Mouse (Mus musculus) stomach, embryonic 14.5 days (tissue): Measurements from ENCODE around the gene Clspn. TPM values are rescaled to one million over a fixed set of nuclear protein-coding genes. Genes with fewer than 3 reads are reported as not detected.
A peak's percentile ranks its signal among the peaks of the same experiment; 100 is the strongest.

Source experiments
- ATAC-seq: fragments of 200-750 bp; cut with Nextera tagmentation; 2 replicates; pipeline ENCODE4 v1.8.0; 2017; ENCODE audit warnings: low read depth, moderate TSS enrichment; ENCODE audit not compliant: insufficient number of reproducible peaks, insufficient read depth, low FRiP score
- H3K27ac ChIP-seq: fragments of 300-500 bp; sonication (generic); 2 replicates; pipeline ENCODE4 v1.5.1; 2014; ENCODE audit warnings: mild to moderate bottlenecking, low read length, moderate library complexity, mixed read lengths
- H3K27me3 ChIP-seq: fragments of 300-500 bp; sonication (generic); 2 replicates; pipeline ENCODE4 v1.6.1; 2014; ENCODE audit warnings: low read length, control low read depth, mixed read lengths; ENCODE audit not compliant: control insufficient read depth, insufficient read depth
- H3K36me3 ChIP-seq: fragments of 300-500 bp; sonication (generic); 2 replicates; pipeline ENCODE4 v1.6.1; 2014; ENCODE audit warnings: mild to moderate bottlenecking, control low read depth, low read length, moderate library complexity, mixed read lengths; ENCODE audit not compliant: control insufficient read depth, insufficient read depth
- H3K4me1 ChIP-seq: fragments of 300-500 bp; sonication (generic); 2 replicates; pipeline ENCODE4 v1.6.1; 2014; ENCODE audit warnings: low read length, control low read depth, mixed read lengths; ENCODE audit not compliant: control insufficient read depth, insufficient read depth
- H3K4me2 ChIP-seq: fragments of 300-500 bp; sonication (generic); replicated peaks from 2 replicates; pipeline ENCODE4 v1.6.1; 2014; ENCODE audit warnings: low read depth, low read length, control low read depth
- H3K4me3 ChIP-seq: fragments of 300-500 bp; sonication (generic); 2 replicates; pipeline ENCODE4 v1.5.1; 2014; ENCODE audit warnings: low read depth, low read length, control low read depth
- H3K9ac ChIP-seq: fragments of 300-500 bp; sonication (generic); replicated peaks from 2 replicates; pipeline ENCODE4 v1.6.1; 2014; ENCODE audit warnings: low read depth, mild to moderate bottlenecking, control low read depth, low read length, moderate library complexity, mixed read lengths
- H3K9me3 ChIP-seq: fragments of 300-500 bp; sonication (generic); 2 replicates; pipeline ENCODE4 v1.6.1; 2016; ENCODE audit warnings: low read depth, low read length, control low read depth; ENCODE audit not compliant: control insufficient read depth
- WGBS: fragments of 180-500 bp; shearing (Covaris S2); extraction: QIAGEN DNeasy Blood & Tissue Kit; methylation state at CpG from one replicate; pipeline ENCODE4 v1.1.7; 2014; 5-methylcytosine and 5-hydroxymethylcytosine counted together
- polyA plus RNA-seq: library from polyadenylated mRNA; unstranded; fragments of >200 nt; fragmentation: Nextera tagmentation; extraction: Ambion mirVana; gene quantifications from 2 replicates; pipeline ENCODE4 v1.2.1, GENCODE M21; 2014

Gene Clspn
- 41.2 and 49.4 TPM in 2 replicates for polyA plus RNA-seq

GRCm38 (mm10) chr4:126556809-126557711 lies at the start of gene Clspn:
TSS of gene Clspn (plus strand) at chr4:126556935.
- Histone ChIP-seq H3K27me3 (no peaks in the 10 kb centered on the region), H3K9me3 (no peaks in the 10 kb centered on the region), H3K4me3 (peak within 1 kb of the TSS; percentile 64), H3K36me3 (peaks cover 16% of the 10 kb centered on the region), H3K4me2 (peak within 1 kb of the TSS; percentile 48), H3K27ac (peak within 1 kb of the TSS; percentile 52; the same call in 1 of the 2 replicates), H3K9ac (peak within 1 kb of the TSS; percentile 75), H3K4me1 (0 out of 2 replicates have a peak, but pooled peaks cover 3% of the 10 kb centered on the region)
- ATAC-seq = peak; percentile 96
- WGBS = under 1% methylated on average over 54 of the region's 54 CpGs

- Histone ChIP-seq H3K4me2 (no peak overlapping the region), H3K9ac (no peak overlapping the region), H3K4me1 (no peaks in the 10 kb centered on the region), H3K9me3 (no peaks in the 10 kb centered on the region), H3K36me3 (no peaks in the 10 kb centered on the region; the same call in 1 of the 2 replicates), H3K27ac (0 out of 2 replicates have a peak overlapping the region, but pooled peaks have one; percentile 33), H3K27me3 (no peaks in the 10 kb centered on the region), H3K4me3 (no peak overlapping the region)
- ATAC-seq = peak; percentile 63; the same call in 1 of the 2 replicates
- 66% methylated on average over 14 of the region's 14 CpGs for whole genome bisulfite sequencing
Measured at GRCm38 (mm10) chr4:126508110-126508899, 48.4 kb upstream of the Clspn start.

- H3K27ac ChIP-seq = 0 out of 2 replicates have a peak overlapping the region, but pooled peaks have one; percentile 22
- no peak overlapping the region for H3K9ac ChIP-seq
- no peaks in the 10 kb centered on the region; the same call in 1 of the 2 replicates for H3K36me3 ChIP-seq
- no peaks in the 10 kb centered on the region for H3K9me3 ChIP-seq
- H3K27me3 ChIP-seq = no peaks in the 10 kb centered on the region
- H3K4me2 ChIP-seq = no peak overlapping the region
- no peak for ATAC-seq
- no peaks in the 10 kb centered on the region for H3K4me1 ChIP-seq
- no peak overlapping the region for H3K4me3 ChIP-seq
- WGBS = 87% methylated on average over 2 of the region's 2 CpGs
Measured at GRCm38 (mm10) chr4:126509072-126509471, 47.7 kb upstream of the Clspn start.

GRCm38 (mm10) chr4:126511013-126511412 lies 45.7 kb upstream of the Clspn start:
- no peak overlapping the region for H3K9ac ChIP-seq
- H3K4me1 ChIP-seq = no peaks in the 10 kb centered on the region
- no peak for ATAC-seq
- no peaks in the 10 kb centered on the region; the same call in 1 of the 2 replicates for H3K36me3 ChIP-seq
- H3K4me3 ChIP-seq = no peak overlapping the region
- whole genome bisulfite sequencing = 84% methylated on average over 5 of the region's 5 CpGs
- no peak overlapping the region for H3K27ac ChIP-seq
- H3K27me3 ChIP-seq = no peaks in the 10 kb centered on the region
- no peak overlapping the region for H3K4me2 ChIP-seq
- H3K9me3 ChIP-seq = no peaks in the 10 kb centered on the region

GRCm38 (mm10) chr4:126512308-126513066 lies 44.2 kb upstream of the Clspn start:
- Histone ChIP-seq H3K4me2 (no peak overlapping the region), H3K9me3 (no peaks in the 10 kb centered on the region), H3K4me1 (no peaks in the 10 kb centered on the region), H3K4me3 (no peak overlapping the region), H3K27ac (no peak overlapping the region), H3K9ac (no peak overlapping the region), H3K27me3 (no peaks in the 10 kb centered on the region), H3K36me3 (no peaks in the 10 kb centered on the region)
- WGBS = 75% methylated on average over 6 of the region's 6 CpGs
- ATAC-seq = no peak

GRCm38 (mm10) chr4:126526164-126526563 lies 30.6 kb upstream of the Clspn start:
- no peak overlapping the region for H3K27ac ChIP-seq
- H3K36me3 ChIP-seq = no peaks in the 10 kb centered on the region
- no peak overlapping the region for H3K9ac ChIP-seq
- 84% methylated on average over 3 of the region's 3 CpGs for WGBS
- no peak for ATAC-seq
- no peaks in the 10 kb centered on the region for H3K27me3 ChIP-seq
- H3K9me3 ChIP-seq = no peaks in the 10 kb centered on the region
- no peak overlapping the region for H3K4me3 ChIP-seq
- H3K4me1 ChIP-seq = no peaks in the 10 kb centered on the region
- H3K4me2 ChIP-seq = no peak overlapping the region

GRCm38 (mm10) chr4:126526828-126527227 lies 29.9 kb upstream of the Clspn start:
- Histone ChIP-seq H3K27ac (no peak overlapping the region), H3K9me3 (no peaks in the 10 kb centered on the region), H3K9ac (no peak overlapping the region), H3K27me3 (no peaks in the 10 kb centered on the region), H3K4me1 (no peaks in the 10 kb centered on the region), H3K4me2 (no peak overlapping the region), H3K4me3 (no peak overlapping the region), H3K36me3 (no peaks in the 10 kb centered on the region)
- 93% methylated on average over 5 of the region's 5 CpGs for WGBS
- ATAC-seq = no peak

- Histone ChIP-seq H3K9me3 (no peaks in the 10 kb centered on the region), H3K27me3 (no peaks in the 10 kb centered on the region), H3K36me3 (no peaks in the 10 kb centered on the region), H3K4me2 (peak overlapping the region; percentile 92), H3K27ac (no peak overlapping the region), H3K4me1 (no peaks in the 10 kb centered on the region; the same call in 1 of the 2 replicates), H3K4me3 (peak overlapping the region; percentile 90), H3K9ac (peak overlapping the region; percentile 83; the same call in 1 of the 2 replicates)
- 47% methylated on average over 5 of the region's 5 CpGs for WGBS
- no peak for ATAC-seq
Measured at GRCm38 (mm10) chr4:126532292-126532691, 24.4 kb upstream of the Clspn start.
